Mouse (Mus musculus) frontal cortex, adult 2 months (tissue): ENCODE results near the gene Arl4d. TPM values are rescaled to one million over a fixed set of nuclear protein-coding genes. Genes with fewer than 3 reads are reported as not detected.
"Not testable (repeated sequence)": the region's sequence is repeated elsewhere in the genome, so short reads cannot be mapped to it uniquely, and the experiment has no call there.

Source experiments
- DNase-seq, 2 experiments: peaks; one replicate each; pipeline ENCODE4 v3.0.0; 2022; ENCODE audit warnings: low spot score in 1 of 2; ENCODE audit errors: extremely low spot score in 1 of 2
- polyA plus RNA-seq: library from polyadenylated mRNA; depleted of rRNA; stranded (reverse); fragments of >200 nt; gene quantifications from 2 replicates; pipeline ENCODE4 v1.2.3, GENCODE M21; 2012; rRNA removed

Gene Arl4d
- 26.6 and 38.8 TPM in 2 replicates for polyA plus RNA-seq

DNA sequence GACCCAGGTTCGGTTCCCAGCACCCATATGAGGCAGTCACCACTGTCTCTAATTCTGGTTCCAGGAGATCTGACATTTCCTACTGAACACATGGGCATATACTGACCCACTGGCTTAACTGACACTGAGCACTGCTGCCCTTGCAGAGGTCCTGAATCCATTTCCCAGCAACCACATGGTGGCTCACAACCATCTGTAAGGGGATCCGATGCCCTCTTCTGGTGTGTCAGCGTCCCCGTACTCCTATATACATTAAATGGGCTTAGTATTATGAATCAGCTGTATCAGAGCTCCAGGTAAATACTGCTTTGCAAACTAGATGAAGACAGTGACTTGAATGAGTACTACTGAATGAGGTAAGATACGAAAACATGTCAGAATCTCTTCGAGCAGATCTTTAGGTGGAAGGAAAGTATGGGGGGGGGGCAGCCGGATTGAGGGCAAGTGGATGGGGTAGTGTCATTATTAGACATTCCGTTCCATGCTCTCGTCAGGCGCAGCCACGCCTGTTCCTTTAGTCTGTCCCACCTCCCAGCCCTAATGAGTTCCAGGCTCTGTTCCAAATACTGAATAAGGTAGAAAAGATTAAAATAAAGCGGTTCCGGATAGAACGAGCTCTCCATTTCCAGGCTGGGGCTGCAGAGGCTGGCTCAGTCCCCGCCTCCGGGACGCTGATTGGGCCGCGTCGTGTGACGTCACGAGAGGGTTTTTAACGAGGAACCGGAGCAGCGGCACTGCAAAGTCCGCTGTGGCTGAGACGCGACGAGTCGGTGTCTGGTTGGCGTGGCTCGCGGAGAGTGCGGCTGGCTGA, at the start of gene Arl4d:
Arl4d (plus strand) TSS at position 717 of the 811 bp plus-strand sequence.
- peak; percentile 92 to 98 for DNase-seq

DNA sequence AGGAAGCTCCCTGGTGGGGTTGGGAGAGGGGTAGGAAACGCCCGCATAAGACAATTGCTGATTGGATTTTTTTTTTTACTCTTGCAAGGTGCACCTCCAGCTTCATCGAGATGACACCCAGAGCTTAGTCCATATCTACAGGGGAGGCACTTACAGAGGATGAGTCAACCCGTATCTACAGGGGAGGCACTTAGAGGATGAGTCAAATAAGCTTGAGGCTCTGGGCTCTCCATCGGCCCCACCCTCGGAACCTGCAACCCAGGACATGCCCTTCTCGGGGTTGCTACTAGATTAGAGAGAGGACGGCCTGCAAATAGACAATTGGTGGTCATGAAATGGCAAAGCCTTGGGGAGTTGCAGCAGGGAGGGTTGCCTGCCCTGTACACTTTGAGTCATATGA, 49.2 kb upstream of the Arl4d start:
- DNase-seq = no peak

DNA sequence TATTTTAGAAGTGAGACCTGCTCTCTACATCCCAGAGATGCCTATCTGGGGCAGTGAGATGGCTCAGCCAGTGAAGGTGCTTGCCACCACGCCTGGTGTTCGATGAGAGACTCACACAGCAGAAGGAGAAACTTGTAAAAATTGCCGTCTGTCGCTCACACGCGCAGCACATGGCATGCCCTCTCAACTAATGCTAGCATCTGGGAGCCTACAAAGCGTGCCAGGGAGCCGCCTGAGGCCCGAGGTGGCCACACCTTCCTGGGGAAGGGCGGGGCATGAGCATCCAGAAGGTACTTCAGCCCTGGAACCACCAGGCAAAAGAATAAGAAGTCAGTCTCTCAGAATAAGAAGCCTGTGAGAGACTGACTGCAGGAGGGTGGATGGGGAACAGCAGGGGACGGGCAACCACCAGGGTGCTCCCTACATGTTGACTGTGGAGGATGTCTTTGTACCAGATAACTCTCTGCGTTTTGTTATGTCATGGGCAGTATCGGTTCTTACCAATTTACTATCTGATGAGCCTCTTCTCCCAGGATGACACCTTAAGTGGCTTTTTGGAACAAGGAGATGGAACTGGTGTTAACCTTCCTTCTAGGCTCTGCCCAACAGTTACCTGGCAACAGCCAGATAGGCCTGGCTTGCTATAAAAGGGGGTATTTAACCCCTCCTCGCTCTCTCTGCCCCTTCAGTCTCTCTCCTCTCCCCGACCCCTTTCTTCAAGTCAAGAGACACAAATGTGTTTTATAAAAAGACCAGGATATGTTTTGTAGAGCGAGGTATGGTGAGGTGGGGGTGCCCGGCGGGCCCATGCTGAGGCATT, 48.2 kb upstream of the Arl4d start:
- DNase-seq = no peak

DNA sequence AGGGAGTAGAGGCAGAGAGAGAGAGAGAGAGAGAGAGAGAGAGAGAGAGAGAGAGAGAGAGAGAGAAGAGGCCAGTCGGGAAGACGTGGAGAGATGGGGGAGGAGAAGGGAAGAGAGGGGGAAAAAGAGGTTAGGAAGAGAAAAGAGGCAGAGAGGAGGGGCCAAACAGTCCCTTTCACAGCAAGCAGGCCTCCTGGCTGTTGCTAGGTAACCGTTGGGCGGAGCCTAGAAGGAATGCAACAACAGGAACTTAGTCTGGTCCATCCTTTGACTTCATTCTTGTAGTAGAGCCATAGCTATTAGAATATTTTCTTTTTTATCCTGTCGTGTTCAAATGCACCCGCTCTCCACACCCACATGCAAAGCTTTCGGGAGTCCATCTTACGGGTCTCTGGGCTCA, 47.5 kb upstream of the Arl4d start:
- DNase-seq = no peak

DNA sequence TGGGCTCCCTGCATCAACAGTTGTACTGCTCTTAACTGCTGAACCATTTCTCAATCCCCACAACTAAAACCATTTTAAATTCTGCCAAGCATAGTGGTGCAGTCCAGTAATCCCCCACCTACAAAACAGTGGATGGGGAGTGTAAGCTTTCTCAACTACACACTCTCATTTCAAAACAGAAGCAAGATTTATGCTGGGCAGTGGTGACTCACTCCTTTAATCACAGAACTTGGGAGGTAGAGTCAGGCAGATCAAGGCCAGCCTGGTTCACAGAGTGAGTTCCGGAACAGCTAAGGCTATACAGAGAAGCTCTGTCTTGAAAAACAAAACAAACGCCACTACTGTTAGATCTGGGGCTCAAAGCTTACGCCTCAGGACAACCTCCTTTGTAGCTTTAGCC, 46.7 kb upstream of the Arl4d start:
- DNase-seq = no peak

DNA sequence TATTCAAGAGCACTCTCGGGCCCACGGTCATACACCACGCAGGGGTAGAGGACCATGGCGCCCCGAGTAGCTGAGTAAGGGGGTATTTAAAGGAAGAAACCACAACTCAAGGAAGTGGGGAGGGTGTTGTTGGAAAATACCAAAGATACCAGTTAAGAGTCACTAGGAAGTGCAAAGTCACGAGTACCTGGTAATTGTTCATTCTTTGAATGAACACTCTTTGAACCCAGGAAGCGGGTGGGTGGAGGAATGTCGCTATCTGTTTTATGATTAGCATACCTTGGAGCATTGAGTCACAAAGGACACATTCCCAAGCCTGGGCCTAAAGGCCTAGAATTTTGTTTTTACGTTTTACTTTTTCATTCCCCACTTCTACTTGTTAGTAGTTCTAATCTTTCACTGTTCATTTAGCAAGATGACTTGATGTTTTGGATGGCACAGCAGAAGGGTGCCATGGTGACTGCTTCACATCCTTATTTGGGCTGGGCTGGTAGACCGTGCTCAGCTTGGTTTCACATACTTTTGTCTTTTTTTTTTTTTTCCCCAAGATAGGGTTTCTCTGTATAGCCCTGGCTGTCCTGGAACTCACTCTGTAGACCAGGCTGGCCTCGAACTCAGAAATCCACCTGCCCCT, 45.2 kb upstream of the Arl4d start:
- DNase-seq = not testable (repeated sequence)

DNA sequence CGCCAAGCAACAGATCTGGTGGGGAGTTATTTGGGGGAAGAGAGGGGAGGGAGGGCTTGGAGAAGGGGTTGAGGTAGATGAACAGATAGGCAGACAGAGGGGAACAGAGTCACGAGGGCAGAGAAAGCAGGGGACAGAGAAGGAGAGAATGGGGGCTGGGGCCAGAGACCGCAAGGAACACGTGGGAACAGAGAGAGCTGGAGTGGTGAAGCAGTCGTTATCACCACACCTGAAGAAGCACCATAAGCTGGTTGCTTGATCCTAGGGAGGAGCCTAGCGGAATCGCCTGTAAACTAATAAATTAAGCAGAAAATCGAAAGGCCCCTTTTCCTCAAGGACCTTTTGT, 38.7 kb upstream of the Arl4d start:
- DNase-seq = no peak

DNA sequence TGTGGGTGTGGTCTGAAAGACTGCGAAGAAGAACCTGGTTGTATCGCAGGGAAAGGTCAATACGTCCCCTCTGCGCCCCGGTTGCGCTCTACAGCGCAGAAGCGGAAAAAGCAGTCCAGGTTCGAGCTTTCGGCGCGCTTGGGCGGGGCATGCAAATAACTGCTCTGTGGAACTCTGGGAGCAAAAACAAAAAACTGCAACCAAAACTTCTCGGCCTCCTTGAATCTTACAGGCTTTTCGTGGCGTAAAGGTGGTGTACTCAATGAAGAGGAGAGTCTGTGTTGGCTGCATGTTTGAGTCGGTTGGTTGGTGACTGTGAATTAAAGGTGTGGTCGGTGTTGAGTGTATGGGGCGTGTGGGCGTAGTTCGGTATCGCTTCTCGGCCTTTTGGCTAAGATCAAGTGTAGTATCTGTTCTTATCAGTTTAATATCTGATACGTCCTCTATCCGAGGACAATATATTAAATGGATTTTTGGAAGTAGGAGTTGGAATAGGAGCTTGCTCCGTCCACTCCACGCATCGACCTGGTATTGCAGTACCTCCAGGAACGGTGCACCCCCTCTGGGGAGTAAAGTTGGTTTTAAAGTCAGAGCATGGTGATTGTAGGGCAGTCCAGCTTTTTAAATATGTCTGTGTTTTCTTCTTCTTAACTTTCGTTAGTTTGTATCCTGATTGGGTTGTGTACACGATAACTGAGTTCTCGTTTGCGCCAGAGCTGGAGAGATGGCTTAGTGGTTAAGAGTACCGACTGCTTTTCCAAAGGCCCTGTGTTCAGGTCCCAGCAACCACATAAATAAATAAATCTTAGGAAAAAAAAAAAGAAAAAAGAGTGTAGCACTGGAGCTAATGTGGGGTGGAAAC, 38.1 kb upstream of the Arl4d start, which contains the start of gene Rdm1:
Rdm1 (plus strand) TSS at position 201 of the 862 bp plus-strand sequence.
- DNase-seq = peak; percentile 50 to 81

DNA sequence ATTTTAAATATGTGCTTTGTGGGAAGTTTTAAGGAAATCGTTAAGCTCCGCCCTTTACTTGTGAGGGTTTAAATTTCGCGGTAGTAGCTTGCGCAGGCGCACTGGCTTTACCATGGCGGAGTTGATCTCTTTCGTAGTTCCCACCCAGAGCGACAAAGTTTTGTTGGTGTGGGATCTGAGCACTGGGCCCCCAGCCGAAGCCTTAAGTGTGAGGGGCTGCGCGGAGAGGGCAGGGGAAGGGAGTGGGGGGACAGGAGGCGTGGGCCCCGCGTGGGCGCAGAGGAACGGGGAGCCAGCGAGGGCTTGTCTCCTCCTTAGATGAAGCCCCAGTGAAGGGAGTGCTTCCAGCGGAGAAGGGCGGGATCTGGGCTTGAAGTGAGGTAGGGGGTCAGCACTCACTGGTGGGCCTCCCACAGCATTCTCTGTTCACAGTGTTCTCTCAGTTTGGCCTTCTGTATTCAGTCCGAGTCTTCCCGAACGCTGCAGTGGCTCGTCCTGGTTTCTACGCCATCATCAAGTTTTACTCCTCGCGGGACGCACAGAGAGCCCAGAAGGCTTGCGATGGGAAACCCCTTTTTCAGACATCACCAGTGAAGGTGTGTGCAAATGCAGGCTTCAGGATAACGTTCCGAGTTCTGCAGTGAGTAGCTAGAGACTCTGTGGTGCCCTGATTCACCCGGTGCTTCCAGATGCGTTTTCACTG, 37.3 kb upstream of the Arl4d start:
- peak; percentile 44 to 87 for DNase-seq

DNA sequence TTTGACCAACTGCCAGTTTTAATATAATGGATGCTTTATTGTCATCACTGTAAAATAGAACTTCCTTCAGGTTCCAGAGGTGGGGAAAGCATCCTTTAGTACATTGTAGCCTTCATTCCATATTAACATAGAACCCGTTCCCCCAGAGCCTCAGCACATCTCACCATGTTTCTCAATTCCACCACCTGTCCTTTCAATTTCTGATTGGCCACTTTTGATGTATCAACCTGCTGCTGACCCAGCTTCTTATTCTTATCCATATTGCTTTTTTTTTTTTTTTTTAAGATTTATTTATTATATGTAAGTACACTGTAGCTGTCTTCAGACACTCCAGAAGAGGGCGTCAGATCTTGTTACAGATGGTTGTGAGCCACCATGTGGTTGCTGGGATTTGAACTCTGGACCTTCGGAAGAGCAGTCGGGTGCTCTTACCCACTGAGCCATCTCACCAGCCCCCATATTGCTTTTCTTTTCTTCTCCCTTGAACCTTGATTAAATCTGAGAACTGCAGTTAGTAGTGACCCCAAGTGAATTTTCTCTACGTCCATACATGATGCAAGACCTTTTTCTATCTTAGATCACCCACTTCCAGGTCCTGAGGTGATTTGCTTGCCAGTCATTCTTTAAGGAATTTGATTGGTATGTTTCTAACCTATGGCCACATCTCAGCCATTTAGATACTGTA, 36.5 kb upstream of the Arl4d start:
- not testable (repeated sequence) for DNase-seq

DNA sequence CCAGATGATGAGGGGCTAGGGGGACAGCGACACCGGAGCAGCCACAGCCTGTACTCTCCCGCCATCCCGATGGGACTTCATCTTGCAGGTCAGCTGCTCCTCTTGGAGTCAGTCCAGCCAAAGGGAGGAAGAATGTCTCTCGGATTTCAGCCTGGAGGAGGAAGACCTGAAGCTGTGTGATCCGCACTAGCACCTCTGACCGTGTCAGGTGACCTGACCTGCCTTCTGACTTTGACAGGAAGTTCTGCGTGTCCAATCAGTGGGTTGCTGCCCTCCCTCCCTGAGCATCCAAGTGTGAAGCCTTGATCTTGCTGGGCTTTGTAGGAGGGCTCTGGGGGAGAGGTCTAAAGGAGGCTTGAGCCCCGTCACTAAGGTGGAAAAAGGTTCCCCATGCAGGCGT, 29.7 kb upstream of the Arl4d start:
- DNase-seq = no peak

DNA sequence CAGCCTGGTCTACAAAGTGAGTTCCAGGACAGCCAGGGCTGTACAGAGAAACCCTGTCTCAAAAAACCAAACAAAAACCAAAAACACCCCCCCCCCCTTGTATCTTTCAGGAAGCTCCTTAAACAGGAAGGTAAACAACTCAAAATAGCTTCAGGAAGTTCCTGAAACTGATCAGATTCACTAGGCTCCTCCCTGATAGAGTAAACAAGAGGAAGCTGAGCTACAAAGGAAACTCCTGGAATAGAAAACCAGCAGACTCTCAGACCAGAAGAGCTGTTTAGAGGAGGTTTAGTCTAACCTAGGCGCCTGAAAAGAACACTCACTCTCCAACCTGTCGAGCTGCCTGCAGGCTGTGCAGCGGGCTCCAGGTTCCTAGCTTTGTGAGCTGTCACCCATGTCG, 25.6 kb upstream of the Arl4d start:
- no peak for DNase-seq

DNA sequence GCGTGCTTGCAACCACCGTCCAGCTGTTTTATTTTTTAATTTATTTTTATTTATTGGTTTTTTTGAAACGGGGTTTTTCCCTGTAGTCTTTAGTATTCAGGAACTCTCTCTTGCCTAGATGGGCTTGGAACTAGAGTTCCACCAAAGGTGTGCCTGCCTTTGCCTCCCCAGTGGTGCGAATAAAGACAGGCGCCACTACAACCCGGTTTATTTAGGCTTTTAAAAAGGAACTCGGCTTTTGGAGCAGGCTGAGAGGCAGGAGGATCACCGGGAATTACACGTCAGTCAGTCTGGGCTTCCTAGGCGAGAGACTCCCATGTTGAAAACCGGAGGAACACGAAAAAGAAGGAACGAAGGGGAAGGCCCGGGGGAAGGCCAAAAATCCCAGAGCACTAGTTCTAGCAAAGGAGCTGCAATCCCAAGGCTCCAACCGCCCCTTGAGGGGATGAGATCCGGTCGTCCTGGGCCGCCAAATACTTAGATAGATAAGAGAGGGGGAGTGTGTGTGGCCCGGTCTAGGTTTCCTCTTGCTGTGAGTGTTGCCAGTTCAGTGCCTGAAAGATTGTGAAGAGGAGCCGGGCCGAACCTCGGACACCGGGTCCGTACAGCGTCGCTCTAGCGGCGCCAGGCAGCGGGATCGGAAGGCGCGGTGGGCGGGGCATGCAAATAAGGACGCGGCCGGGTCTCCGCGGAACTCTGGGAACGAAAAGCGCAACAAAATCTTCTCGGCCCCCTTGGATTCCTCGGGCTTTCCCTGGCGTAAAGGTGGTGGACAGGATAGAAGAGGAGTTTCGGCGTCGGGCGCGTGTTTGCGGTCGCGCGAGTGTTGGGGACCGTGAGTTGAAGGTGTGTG, 24.3 kb upstream of the Arl4d start:
- peak; percentile 38 to 81 for DNase-seq

DNA sequence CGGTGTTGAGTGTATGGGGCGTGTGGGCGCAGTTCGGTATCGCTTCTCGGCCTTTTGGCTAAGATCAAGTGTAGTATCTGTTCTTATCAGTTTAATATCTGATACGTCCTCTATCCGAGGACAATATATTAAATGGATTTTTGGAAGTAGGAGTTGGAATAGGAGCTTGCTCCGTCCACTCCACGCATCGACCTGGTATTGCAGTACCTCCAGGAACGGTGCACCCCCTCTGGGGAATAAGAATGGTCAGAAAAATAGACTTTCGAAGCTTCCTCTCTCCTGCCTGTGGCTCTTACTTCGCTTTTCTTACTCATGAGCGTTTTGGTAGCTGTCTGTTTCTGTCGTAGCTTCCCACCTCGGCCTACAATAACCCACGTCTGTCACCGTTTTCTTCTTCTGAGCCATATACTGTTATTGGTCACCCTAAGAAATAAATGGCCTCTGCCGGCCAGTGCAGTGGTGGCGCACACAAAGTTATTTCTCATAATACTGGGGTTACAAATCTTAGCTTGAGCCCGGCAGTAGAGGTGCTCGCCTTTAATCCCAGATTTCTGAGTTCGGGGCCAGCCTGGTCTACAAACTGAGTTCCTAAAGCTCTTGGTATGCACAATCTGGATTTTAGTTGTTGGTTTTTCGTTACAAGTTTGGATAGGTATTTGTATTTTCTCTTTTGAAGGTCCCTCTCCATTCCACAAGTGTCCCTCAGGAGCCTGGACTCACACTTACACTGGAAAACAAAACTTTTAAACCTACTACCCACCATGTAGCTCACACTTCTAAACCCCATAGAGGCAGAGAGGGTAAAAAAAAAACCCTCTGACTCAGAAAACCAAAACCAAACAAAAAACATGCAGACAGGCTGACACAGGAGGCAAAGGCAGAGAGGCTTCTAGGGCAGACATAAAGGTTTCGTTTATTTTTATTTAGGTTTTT, 23.4 kb upstream of the Arl4d start:
- DNase-seq = peak; percentile 21 to 36

DNA sequence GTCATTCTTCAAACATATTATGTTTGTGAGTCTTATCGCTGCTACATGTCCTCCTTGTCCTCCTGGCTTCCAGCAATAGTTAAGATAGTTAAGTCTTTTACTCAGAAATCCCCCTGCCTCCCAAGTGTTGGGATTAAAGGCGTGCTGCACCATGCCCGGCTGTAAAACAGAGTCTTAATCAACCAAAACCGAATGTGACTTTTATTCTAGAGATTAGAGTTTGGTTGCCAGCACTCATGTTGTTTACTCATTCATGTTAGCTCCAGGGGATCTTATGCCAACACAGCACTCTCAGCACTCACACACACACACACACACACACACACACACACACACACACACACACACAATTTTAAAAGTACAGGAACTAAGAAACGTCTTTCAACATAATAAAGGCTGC, 22.4 kb upstream of the Arl4d start:
- no peak for DNase-seq

DNA sequence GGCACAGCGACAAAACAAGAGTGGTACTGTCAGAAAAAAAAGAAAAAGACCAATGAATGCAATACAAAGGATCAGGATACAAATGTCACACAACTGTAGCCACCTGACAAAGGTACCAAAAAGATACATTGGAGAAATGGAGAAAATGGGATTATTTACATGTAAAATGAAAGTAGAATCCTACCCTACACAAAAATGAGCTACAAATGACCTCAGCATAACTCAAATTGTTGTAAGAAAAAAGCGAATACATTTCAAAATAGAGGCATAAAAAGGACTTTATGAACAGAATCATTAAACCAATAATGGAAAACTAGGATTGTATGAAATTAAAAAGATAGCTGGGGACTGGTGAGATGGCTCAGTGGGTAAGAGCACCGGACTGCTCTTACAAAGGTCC, 20.8 kb upstream of the Arl4d start:
- DNase-seq = no peak

DNA sequence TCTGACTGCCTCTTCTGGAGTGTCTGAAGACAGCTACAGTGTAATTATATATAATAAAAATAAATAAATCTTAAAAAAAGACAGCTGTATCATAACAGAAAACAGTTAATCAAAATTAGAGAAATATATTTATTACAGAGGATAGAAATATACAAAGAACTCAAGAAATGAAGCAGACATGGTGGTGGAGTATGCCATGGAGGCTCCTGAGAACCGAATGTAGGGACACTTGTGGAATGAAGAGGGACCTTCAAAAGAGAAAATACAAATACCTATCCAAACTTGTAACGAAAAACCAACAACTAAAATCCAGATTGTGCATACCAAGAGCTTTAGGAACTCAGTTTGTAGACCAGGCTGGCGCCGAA, 20.3 kb upstream of the Arl4d start:
- DNase-seq = not testable (repeated sequence)
